Mouse (Mus musculus) neutrophil, adult 5-6 weeks (primary cell): ENCODE data around the gene Mrpl9. TPM values are rescaled to one million over a fixed set of nuclear protein-coding genes. Genes with fewer than 3 reads are reported as not detected.

Source experiments
- ATAC-seq: fragments of 151-379, 151-347 bp; 2 replicates; pipeline ENCODE4 v1.8.0; 2017; ENCODE audit warnings: mild to moderate bottlenecking, moderate TSS enrichment; ENCODE audit not compliant: insufficient number of reproducible peaks, poor library complexity, low FRiP score, severe bottlenecking; ENCODE audit errors: extremely low read depth
- total RNA-seq: library from RNA; stranded (forward); fragments of 200-1000 nt; gene quantifications from 2 replicates; pipeline ENCODE4 v1.2.3, GENCODE M21; 2017

Mrpl9 gene
- total RNA-seq: 40.0 and 42.2 TPM in 2 replicates

DNA sequence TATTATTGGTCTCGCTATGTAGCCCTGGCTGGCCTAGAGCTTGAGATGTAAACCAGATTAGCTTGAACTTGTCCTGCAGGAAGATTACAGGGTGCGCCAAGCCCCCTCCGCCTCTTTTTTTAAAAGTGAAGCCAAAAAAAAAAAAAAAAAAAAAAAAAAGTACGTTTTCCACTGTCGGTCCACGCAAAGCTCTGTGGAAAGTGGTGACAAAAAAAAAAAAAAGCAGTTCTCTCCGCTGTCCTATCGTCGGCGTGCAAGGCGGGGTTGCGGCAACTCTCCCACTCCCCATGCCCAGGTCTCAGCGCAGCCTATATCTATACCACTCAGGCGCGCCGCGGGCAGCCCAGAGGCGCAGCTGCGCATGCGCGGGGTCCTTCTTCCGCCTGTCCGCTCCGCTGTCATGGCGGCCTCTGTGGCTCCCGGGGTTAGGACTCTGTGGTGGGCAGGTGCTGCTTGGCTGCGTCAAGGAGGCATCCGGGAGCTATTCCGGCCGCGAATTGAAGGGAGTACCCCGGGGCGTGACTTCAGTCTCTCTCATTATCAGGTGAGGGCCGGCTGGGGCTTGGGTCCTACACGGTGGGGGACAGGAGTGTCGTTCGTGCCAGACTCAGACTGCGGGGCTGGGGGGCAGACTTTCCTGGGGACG is at the start of gene Mrpl9:
Gene Mrpl9 (plus strand): TSS at position 368 of the 646 bp plus-strand sequence.
- ATAC-seq: peak; percentile 87

DNA sequence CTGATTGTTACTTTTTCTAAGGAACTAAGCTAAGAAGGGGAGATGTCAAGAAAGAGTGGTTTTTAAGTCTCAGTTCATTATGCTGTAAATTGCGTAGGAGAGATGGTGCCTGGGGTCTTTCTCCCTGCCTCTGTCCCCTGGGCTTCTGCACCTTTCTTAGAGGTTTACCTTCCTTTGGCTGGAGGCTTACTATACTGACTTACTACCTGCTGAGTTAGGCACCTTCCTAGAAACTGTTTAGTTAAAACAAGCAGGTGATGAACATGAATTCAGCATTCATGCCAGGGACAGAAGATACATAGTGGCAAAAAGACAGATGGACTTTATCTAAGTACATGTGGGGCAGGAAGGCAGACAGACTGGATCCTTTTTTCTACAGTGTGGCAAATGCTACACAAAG is 46.8 kb upstream of the Mrpl9 start:
- no peak for ATAC-seq

GRCm38 (mm10) chr3:94396851-94397250 is 46.3 kb upstream of the Mrpl9 start:
- ATAC-seq: no peak

DNA sequence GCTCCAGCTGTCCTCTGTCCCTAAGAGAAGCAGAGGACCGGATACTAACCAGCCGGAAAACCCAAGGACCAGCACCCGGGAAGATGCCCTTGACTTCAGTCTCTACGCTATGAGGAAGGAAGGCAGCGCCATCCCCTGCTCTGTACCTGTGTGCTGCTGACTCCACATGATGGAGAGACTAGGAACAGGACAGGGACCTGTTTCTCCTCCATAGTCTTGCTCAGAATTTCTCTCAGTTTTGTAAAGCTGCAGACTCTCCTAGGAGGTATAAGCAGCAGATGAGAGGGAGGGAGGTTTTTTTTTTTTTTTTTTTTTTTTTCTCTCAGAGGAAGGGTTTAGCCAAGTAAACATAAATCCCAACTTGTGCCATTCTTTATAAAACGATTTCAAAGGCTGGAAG is 44.9 kb upstream of the Mrpl9 start, which contains the start of gene Lingo4:
Gene Lingo4 (plus strand): TSS at position 301 of the 400 bp plus-strand sequence.
- no peak for ATAC-seq

- ATAC-seq: no peak
Measured at GRCm38 (mm10) chr3:94398943-94399481, 44.1 kb upstream of the Mrpl9 start.

DNA sequence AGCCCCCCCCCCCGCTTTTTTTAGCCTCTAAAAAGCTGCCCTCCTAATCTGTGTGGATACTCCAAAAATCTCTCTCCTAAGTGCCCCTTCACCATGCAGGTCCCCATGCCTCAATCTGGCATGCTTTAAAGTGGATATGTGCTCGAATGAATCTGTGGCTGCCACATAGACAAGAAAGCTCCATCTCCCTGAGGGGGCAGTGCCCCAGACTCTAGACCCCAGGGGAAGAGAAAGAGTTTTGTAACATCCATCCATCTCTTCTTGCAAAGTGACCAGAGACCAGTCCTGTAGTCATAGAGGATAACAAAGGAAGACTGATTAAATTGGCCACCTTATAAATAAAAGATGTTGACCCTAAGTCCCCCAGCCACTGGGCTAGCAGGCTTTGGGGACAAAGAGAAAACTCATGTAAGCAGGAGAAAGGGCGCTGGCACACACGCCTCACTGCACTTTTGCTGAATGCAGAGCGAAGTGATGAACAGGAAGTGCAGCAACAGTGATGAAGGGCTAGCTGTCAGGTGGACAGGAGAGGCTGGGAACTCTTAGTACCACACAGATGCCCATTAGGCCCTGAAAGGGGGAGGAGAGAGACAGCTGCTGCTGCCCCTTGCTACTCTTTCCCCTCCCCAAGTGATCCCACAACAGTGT is 43.3 kb upstream of the Mrpl9 start:
- no peak for ATAC-seq

GRCm38 (mm10) chr3:94402451-94402850 is 40.7 kb upstream of the Mrpl9 start:
- ATAC-seq: no peak

- no peak for ATAC-seq
Measured at GRCm38 (mm10) chr3:94404366-94405054, 38.6 kb upstream of the Mrpl9 start.

GRCm38 (mm10) chr3:94405561-94405960 is 37.6 kb upstream of the Mrpl9 start:
- no peak for ATAC-seq

GRCm38 (mm10) chr3:94412530-94412929 is 30.6 kb upstream of the Mrpl9 start:
- no peak for ATAC-seq

DNA sequence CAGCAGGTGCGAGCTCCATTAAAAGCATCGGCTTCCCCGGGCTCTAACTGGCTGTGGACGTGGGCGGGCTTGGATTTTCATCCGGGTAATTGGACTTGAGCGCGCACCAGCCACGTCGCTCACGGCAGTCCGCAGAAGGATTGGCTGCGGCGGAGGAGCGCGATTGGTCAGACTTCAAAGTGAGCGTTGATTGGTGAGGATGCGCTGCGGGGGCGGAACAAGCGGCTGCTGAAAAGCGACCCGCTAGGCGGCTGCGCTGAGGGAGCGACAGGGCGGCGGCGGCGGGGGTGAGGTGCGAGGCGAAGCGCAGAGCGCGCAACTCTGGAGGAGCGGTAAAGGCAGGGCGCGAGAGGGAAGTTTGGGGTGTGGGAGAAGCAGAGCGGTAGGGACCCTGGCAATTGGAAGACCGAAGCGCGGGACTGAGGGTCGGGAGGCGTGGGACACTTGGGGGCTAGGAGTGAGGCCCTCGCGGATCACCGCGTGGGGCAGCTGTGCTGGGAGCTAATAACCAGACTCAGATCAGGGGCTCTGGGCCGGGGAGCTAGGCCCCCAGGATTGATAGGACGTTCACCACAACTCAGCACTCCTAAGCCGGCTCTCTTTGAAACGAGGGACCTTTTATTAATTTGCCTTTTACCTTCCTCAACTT is 30.0 kb upstream of the Mrpl9 start, which contains the start of gene Tdrkh:
Gene Tdrkh (plus strand): TSS at position 243 of the 649 bp plus-strand sequence.
- ATAC-seq: peak; percentile 98

DNA sequence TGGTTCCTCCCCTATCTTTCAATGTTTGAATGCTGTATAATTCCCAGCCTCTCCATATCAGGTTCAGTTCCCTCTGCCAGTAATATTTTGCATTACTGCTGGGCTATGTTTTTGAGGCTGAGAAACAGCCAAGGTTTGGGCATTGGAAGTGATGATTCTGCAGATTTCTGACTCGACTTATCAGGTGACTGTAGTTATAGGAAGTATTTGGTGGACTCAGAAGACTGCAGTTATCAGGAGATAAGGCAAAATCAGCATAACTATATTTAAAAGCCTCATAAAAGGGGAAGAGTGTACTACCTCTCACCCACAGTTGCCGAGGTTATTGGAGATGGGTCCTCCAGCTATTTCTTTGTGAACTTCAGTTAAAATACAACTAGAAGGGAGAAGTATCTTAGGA is 12.1 kb upstream of the Mrpl9 start:
- ATAC-seq: no peak

- ATAC-seq: no peak
Measured at GRCm38 (mm10) chr3:94434305-94434704, 8.8 kb upstream of the Mrpl9 start.

DNA sequence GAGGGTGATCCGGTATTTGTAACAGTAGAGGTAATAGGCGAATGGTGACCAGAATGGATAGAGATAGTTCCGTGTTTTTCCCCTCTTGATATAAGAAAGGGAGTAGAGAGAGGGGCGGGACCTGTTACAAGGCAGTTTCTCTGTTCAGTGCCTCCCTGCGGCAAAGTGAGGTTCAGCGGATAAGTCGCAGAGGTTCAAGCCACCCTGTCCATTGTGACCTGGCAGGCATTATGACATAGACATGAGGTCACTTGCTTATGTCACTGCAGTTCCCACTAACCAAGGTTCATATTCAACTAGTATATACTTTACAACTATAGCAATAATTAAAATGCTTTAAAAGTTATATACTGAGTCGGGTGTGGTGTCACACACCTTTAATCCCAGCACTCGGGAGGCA is 6.7 kb upstream of the Mrpl9 start:
- ATAC-seq: no peak

DNA sequence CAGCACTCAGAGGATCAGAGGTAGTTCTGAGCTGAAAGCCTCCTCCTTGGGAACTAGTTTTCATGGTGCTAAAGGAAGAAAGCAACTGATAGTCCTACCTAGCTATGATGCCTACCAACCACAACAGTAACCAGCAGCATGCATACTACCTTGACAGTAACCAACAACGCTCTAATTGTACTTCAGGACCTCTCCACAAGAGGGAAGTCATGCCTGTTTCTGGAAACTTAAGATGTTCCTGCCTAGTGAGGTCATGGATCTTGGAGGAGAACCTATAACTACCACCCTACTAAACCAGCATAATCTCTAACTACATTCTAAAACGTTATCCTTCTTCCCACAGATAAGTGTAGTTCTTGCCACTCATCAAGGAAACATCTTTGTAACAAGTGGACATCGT is 1.9 kb upstream of the Mrpl9 start:
- no peak for ATAC-seq

DNA sequence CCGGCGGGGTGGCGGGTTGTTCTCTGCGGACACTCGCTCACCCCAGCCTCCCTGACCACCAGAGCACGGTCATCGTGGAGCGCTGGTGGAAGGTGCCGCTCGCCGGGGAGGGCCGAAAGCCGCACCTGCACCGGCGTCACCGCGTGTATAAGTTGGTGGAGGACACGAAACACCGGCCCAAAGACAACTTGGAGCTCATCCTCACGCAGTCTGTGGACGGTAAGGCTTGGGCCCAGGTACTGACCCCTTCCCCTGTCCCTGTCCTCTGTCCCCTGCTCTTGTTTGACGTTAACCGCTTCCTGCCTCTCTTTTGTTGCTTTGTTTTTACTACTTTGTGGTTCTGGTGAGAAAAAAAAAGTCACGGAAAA is 463 bp downstream of the Mrpl9 start, which contains the start of gene Oaz3:
Gene Oaz3 (minus strand): TSS at position 319 of the 368 bp plus-strand sequence.
- no peak for ATAC-seq

- no peak for ATAC-seq
Measured at GRCm38 (mm10) chr3:94449377-94449776, 6.3 kb downstream of the Mrpl9 start.

- ATAC-seq: peak; percentile 73
Measured at GRCm38 (mm10) chr3:94456529-94457000, 13.4 kb downstream of the Mrpl9 start.

DNA sequence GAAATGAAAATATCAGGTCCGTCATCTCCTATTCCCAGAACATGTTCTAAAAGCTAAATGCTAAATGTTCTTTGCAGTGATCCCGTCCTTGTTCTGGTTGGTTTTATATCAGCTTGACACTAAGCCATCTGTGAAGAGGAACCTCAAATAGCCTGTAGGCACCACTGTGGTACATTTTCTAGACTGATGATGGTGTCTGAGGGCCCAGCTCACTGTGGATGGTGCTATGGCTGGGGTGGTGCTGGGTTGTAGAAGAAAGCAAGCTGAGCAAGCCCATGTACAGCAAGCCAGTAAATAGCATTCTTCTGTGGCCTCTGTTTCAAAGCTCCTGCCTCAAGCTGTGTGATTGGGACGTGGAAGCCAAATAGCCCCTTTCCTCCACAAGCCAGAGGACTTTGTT is 13.9 kb downstream of the Mrpl9 start:
- no peak for ATAC-seq
